Mouse (Mus musculus) midbrain, embryonic 14.5 days (tissue): ENCODE results near the gene Ccdc115. TPM values are rescaled to one million over a fixed set of nuclear protein-coding genes. Genes with fewer than 3 reads are reported as not detected.
A peak's percentile ranks its signal among the peaks of the same experiment; 100 is the strongest.

Experiments
- ATAC-seq: fragments of 200-750 bp; cut with Nextera tagmentation; 2 replicates; pipeline ENCODE4 v1.8.0; 2017; ENCODE audit warnings: moderate number of reproducible peaks, moderate library complexity; ENCODE audit not compliant: low FRiP score, low TSS enrichment
- DNase-seq: peaks from one replicate; pipeline ENCODE4 v3.0.0-alpha.2; 2015
- H3K27ac ChIP-seq: fragments of 300-500 bp; sonication (generic); replicated peaks from 2 replicates; pipeline ENCODE4 v1.5.1; 2014; ENCODE audit warnings: mild to moderate bottlenecking, low read depth, low read length, moderate library complexity
- H3K27me3 ChIP-seq: fragments of 300-500 bp; sonication (generic); 2 replicates; pipeline ENCODE4 v1.6.1; 2014; ENCODE audit warnings: low read length, control low read depth, mixed read lengths; ENCODE audit not compliant: control insufficient read depth, insufficient read depth
- H3K36me3 ChIP-seq: fragments of 300-500 bp; sonication (generic); 2 replicates; pipeline ENCODE4 v1.6.1; 2014; ENCODE audit warnings: low read length, control low read depth; ENCODE audit not compliant: control insufficient read depth, insufficient read depth
- H3K4me1 ChIP-seq: fragments of 300-500 bp; sonication (generic); 2 replicates; pipeline ENCODE4 v1.6.1; 2014; ENCODE audit warnings: mild to moderate bottlenecking, antibody characterized with exemption, low read length, control low read depth; ENCODE audit not compliant: control insufficient read depth, insufficient read depth
- H3K4me2 ChIP-seq: fragments of 300-500 bp; sonication (generic); 2 replicates; pipeline ENCODE4 v1.6.1; 2014; ENCODE audit warnings: mild to moderate bottlenecking, low read length, moderate library complexity
- H3K4me3 ChIP-seq: fragments of 300-500 bp; sonication (generic); replicated peaks from 2 replicates; pipeline ENCODE4 v1.5.1; 2014; ENCODE audit warnings: low read depth, low read length
- H3K9ac ChIP-seq: fragments of 300-500 bp; sonication (generic); replicated peaks from 2 replicates; pipeline ENCODE4 v1.6.1; 2014; ENCODE audit warnings: mild to moderate bottlenecking, low read length, moderate library complexity
- H3K9me3 ChIP-seq: fragments of 300-500 bp; sonication (generic); 2 replicates; pipeline ENCODE4 v1.6.1; 2016; ENCODE audit warnings: low read length, control low read depth, mixed read lengths; ENCODE audit not compliant: control insufficient read depth
- WGBS: fragments of 180-500 bp; shearing (Covaris S2); extraction: QIAGEN DNeasy Blood & Tissue Kit; methylation state at CpG from one replicate; pipeline ENCODE4 v1.1.7; 2014; 5-methylcytosine and 5-hydroxymethylcytosine counted together
- polyA plus RNA-seq: library from polyadenylated mRNA; unstranded; fragments of >200 nt; fragmentation: Nextera tagmentation; extraction: Ambion mirVana; gene quantifications from 2 replicates; pipeline ENCODE4 v1.2.1, GENCODE M21; 2014

Gene Ccdc115
- polyA plus RNA-seq, 1 experiment from 2014 or later, result 67.2 TPM

- peaks cover 13% of the 10 kb centered on the region for H3K4me1 ChIP-seq
- H3K9me3 ChIP-seq, result peaks cover 15% of the 10 kb centered on the region
- H3K27me3 ChIP-seq, result no peaks in the 10 kb centered on the region
- DNase-seq (peak; percentile 95), ATAC-seq (peak; percentile 44)
- H3K4me2 ChIP-seq, result peak overlapping the region; percentile 75
- H3K27ac ChIP-seq, result peak overlapping the region; percentile 89
- 0 out of 2 replicates have a peak, but pooled peaks cover 2% of the 10 kb centered on the region for H3K36me3 ChIP-seq
- under 1% methylated on average over 30 of the region's 30 CpGs for WGBS
- peak overlapping the region; percentile 66 for H3K9ac ChIP-seq
- H3K4me3 ChIP-seq, result peak overlapping the region; percentile 54
These were observed 4.8 kb downstream of the Ccdc115 start for GRCm38 (mm10) chr1:34434660-34435160.

- peak; percentile 66 for DNase-seq
These were observed 5.5 kb downstream of the Ccdc115 start for GRCm38 (mm10) chr1:34433891-34434521.

GRCm38 (mm10) chr1:34432776-34433481, 6.5 kb downstream of the Ccdc115 start:
- H3K9ac ChIP-seq, result peak overlapping the region; percentile 66
- WGBS, result 4% methylated on average over 35 of the region's 35 CpGs
- H3K27me3 ChIP-seq, result no peaks in the 10 kb centered on the region
- H3K9me3 ChIP-seq, result peaks cover 20% of the 10 kb centered on the region
- H3K27ac ChIP-seq, result peak overlapping the region; percentile 81
- DNase-seq, result peak; percentile 82
- H3K4me1 ChIP-seq, result peaks cover 7% of the 10 kb centered on the region; the same call in 1 of the 2 replicates
- peak; percentile 25; the same call in 1 of the 2 replicates for ATAC-seq
- H3K36me3 ChIP-seq, result 0 out of 2 replicates have a peak, but pooled peaks cover 2% of the 10 kb centered on the region
- peak overlapping the region; percentile 49 for H3K4me3 ChIP-seq
- peak overlapping the region; percentile 75 for H3K4me2 ChIP-seq

More at GRCm38 (mm10) chr1:34433891-34434521, 5.5 kb downstream of the Ccdc115 start:
- Histone ChIP-seq H3K36me3 (0 out of 2 replicates have a peak, but pooled peaks cover 2% of the 10 kb centered on the region), H3K4me1 (peaks cover 13% of the 10 kb centered on the region), H3K4me2 (peak overlapping the region; percentile 75), H3K27ac (peak overlapping the region; percentile 32; the same call in 1 of the 2 replicates), H3K4me3 (peak overlapping the region; percentile 54), H3K9me3 (peaks cover 17% of the 10 kb centered on the region), H3K27me3 (no peaks in the 10 kb centered on the region), H3K9ac (peak overlapping the region; percentile 39; the same call in 1 of the 2 replicates)
- WGBS, result 6% methylated on average over 19 of the region's 19 CpGs
- no peak for ATAC-seq

- Histone ChIP-seq H3K9ac (peak overlapping the region; percentile 66), H3K4me2 (peak overlapping the region; percentile 75), H3K36me3 (0 out of 2 replicates have a peak, but pooled peaks cover 2% of the 10 kb centered on the region), H3K4me1 (peaks cover 7% of the 10 kb centered on the region; the same call in 1 of the 2 replicates), H3K27ac (peak overlapping the region; percentile 81), H3K27me3 (no peaks in the 10 kb centered on the region), H3K9me3 (peaks cover 21% of the 10 kb centered on the region), H3K4me3 (peak overlapping the region; percentile 49)
- DNase-seq, result peak; percentile 65
- no peak for ATAC-seq
- 25% methylated on average over 13 of the region's 13 CpGs for WGBS
These were observed 7.1 kb downstream of the Ccdc115 start for GRCm38 (mm10) chr1:34432411-34432775.

- no peaks in the 10 kb centered on the region for H3K27me3 ChIP-seq
- DNase-seq, result no peak
- H3K9ac ChIP-seq, result no peak overlapping the region
- H3K36me3 ChIP-seq, result no peaks in the 10 kb centered on the region
- ATAC-seq, result no peak
- no peak overlapping the region for H3K27ac ChIP-seq
- WGBS, result 96% methylated on average over 9 of the region's 9 CpGs
- no peak overlapping the region for H3K4me2 ChIP-seq
- H3K9me3 ChIP-seq, result peaks cover 24% of the 10 kb centered on the region
- H3K4me1 ChIP-seq, result peaks cover 7% of the 10 kb centered on the region; the same call in 1 of the 2 replicates
- H3K4me3 ChIP-seq, result no peak overlapping the region
These were observed 8.0 kb downstream of the Ccdc115 start for GRCm38 (mm10) chr1:34431431-34431830.

- WGBS, result 96% methylated on average over 3 of the region's 3 CpGs
- H3K27ac ChIP-seq, result no peak overlapping the region
- ATAC-seq (no peak), DNase-seq (no peak)
- peaks cover 7% of the 10 kb centered on the region; the same call in 1 of the 2 replicates for H3K4me1 ChIP-seq
- no peaks in the 10 kb centered on the region for H3K27me3 ChIP-seq
- H3K4me2 ChIP-seq, result no peak overlapping the region
- peaks cover 24% of the 10 kb centered on the region for H3K9me3 ChIP-seq
- H3K9ac ChIP-seq, result no peak overlapping the region
- no peaks in the 10 kb centered on the region for H3K36me3 ChIP-seq
- H3K4me3 ChIP-seq, result no peak overlapping the region
These were observed 8.5 kb downstream of the Ccdc115 start for GRCm38 (mm10) chr1:34430981-34431380.

- Histone ChIP-seq H3K27ac (no peak overlapping the region), H3K36me3 (no peaks in the 10 kb centered on the region), H3K27me3 (no peaks in the 10 kb centered on the region), H3K9me3 (peaks cover 24% of the 10 kb centered on the region), H3K4me1 (peaks cover 7% of the 10 kb centered on the region; the same call in 1 of the 2 replicates), H3K4me3 (no peak overlapping the region), H3K4me2 (no peak overlapping the region), H3K9ac (no peak overlapping the region)
- WGBS, result 93% methylated on average over 4 of the region's 4 CpGs
- ATAC-seq (no peak), DNase-seq (no peak)
These were observed 10.2 kb downstream of the Ccdc115 start for GRCm38 (mm10) chr1:34429281-34429680.

- H3K27me3 ChIP-seq, result no peaks in the 10 kb centered on the region
- WGBS, result 97% methylated on average over 2 of the region's 2 CpGs
- DNase-seq, result no peak
- peaks cover 24% of the 10 kb centered on the region for H3K9me3 ChIP-seq
- ATAC-seq, result no peak
- no peak overlapping the region for H3K4me2 ChIP-seq
- peaks cover 7% of the 10 kb centered on the region; the same call in 1 of the 2 replicates for H3K4me1 ChIP-seq
- H3K27ac ChIP-seq, result no peak overlapping the region
- no peaks in the 10 kb centered on the region for H3K36me3 ChIP-seq
- H3K9ac ChIP-seq, result no peak overlapping the region
- H3K4me3 ChIP-seq, result no peak overlapping the region
These were observed 11.0 kb downstream of the Ccdc115 start for GRCm38 (mm10) chr1:34428466-34428865.
